In the genomic region with DNA sequence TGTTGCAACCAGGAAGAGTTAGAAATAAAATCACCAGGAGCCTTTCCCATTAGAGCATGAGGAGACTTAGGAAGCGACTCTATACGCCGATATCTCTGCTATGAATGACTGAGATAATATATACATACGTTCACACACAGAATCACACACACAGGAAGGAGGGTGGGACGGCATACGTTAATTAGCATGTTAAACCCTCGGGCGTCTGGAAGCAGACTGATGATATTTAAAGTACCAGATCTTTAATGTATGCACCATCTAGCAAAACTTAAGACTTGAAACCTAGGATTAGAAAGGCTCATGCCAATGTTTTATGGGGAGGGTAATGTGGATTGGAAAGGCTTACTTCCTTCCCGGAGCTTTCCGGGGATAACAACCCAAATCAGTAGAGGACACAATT, we compare ENCODE assay signal across 15 mouse cellular contexts.
"Had no signal": no experiment of that assay in that cellular context is flagged by ENCODE, and none has a peak within 500 bp of the region (broad histone marks: within the 10 kb centered on the region; RNA-seq: fewer than 3 reads in every experiment).

No protein-coding gene starts in this region.

- H3K9me3 ChIP-seq: limb, embryonic 15.5 days; liver, embryonic 12.5 days; midbrain, embryonic 10.5 days; neural tube, embryonic 13.5 days; stomach, embryonic 15.5 days had no signal

- H3K4me1 ChIP-seq: liver, embryonic 12.5 days; stomach, embryonic 15.5 days had no signal

- H3K27me3 ChIP-seq: limb, embryonic 15.5 days; liver, embryonic 12.5 days; neural tube, embryonic 13.5 days; stomach, embryonic 15.5 days had no signal

- H3K9ac ChIP-seq: limb, embryonic 15.5 days; liver, embryonic 12.5 days; lung, embryonic 14.5 days; neural tube, embryonic 13.5 days; stomach, embryonic 15.5 days had no signal

- ATAC-seq: liver, embryonic 12.5 days had no signal

- DNase-seq: kidney, adult 2 months; kidney, postnatal 25 days; left cerebral cortex, postnatal 4 days; lung, embryonic 14.5 days; lung, postnatal 10 days; lung, postnatal 4 days; retina, postnatal 1 day; right cerebral cortex, postnatal 14 days; thymus, adult 2 months; thymus, postnatal 25 days had no signal

- H3K4me2 ChIP-seq: limb, embryonic 15.5 days; liver, embryonic 12.5 days; lung, embryonic 14.5 days; neural tube, embryonic 13.5 days; stomach, embryonic 15.5 days had no signal

- H3K4me3 ChIP-seq: limb, embryonic 15.5 days; liver, embryonic 12.5 days; midbrain, embryonic 10.5 days; neural tube, embryonic 13.5 days; stomach, embryonic 15.5 days had no signal

- H3K36me3 ChIP-seq: limb, embryonic 15.5 days; liver, embryonic 12.5 days; midbrain, embryonic 10.5 days; neural tube, embryonic 13.5 days; stomach, embryonic 15.5 days had no signal

- H3K27ac ChIP-seq: limb, embryonic 15.5 days; liver, embryonic 12.5 days; midbrain, embryonic 10.5 days; stomach, embryonic 15.5 days had no signal
